Mouse (Mus musculus): Measurements from ENCODE around the gene Gstt1.
A peak's percentile ranks its signal among the peaks of the same experiment; 100 is the strongest.
"Not testable (repeated sequence)": the region's sequence is repeated elsewhere in the genome, so short reads cannot be mapped to it uniquely, and the experiment has no call there.

Gstt1 gene

GRCm38 (mm10) chr10:75798176-75798696, at the start of gene Gstt1:
Gene Gstt1 (minus strand): TSS chr10:75798584.
- peak; percentile 64 for DNase-seq (ENCODE audit: low spot score)

- DNase-seq (ENCODE audit: low spot score): no peak
Measured at GRCm38 (mm10) chr10:75845306-75845930, 47.0 kb upstream of the Gstt1 start.

- no peak for DNase-seq (ENCODE audit: low spot score)
Measured at GRCm38 (mm10) chr10:75844800-75845199, 46.4 kb upstream of the Gstt1 start.

GRCm38 (mm10) chr10:75843898-75844297, 45.5 kb upstream of the Gstt1 start:
- not testable (repeated sequence) for DNase-seq (ENCODE audit: low spot score)

- DNase-seq (ENCODE audit: low spot score): no peak
Measured at GRCm38 (mm10) chr10:75839092-75839491, 40.7 kb upstream of the Gstt1 start.

GRCm38 (mm10) chr10:75837248-75837759, 38.9 kb upstream of the Gstt1 start, which contains the start of gene Gstt2:
Gene Gstt2 (minus strand): TSS chr10:75837424.
- peak; percentile 98 for DNase-seq (ENCODE audit: low spot score)

- DNase-seq (ENCODE audit: low spot score): peak; percentile 36
Measured at GRCm38 (mm10) chr10:75835761-75836531, 37.6 kb upstream of the Gstt1 start.

GRCm38 (mm10) chr10:75835307-75835706, 36.9 kb upstream of the Gstt1 start:
- peak; percentile 67 for DNase-seq (ENCODE audit: low spot score)

- no peak for DNase-seq (ENCODE audit: low spot score)
Measured at GRCm38 (mm10) chr10:75834721-75835120, 36.3 kb upstream of the Gstt1 start.

- DNase-seq (ENCODE audit: low spot score): peak; percentile 86
Measured at GRCm38 (mm10) chr10:75834250-75834649, 35.9 kb upstream of the Gstt1 start.

- DNase-seq (ENCODE audit: low spot score): peak; percentile 13
Measured at GRCm38 (mm10) chr10:75833456-75834080, 35.2 kb upstream of the Gstt1 start.

- peak; percentile 50 for DNase-seq (ENCODE audit: low spot score)
Measured at GRCm38 (mm10) chr10:75832272-75832895, 34.0 kb upstream of the Gstt1 start.

GRCm38 (mm10) chr10:75830275-75830670, 31.9 kb upstream of the Gstt1 start:
- no peak for DNase-seq (ENCODE audit: low spot score)

GRCm38 (mm10) chr10:75829529-75830274, 31.3 kb upstream of the Gstt1 start:
- DNase-seq (ENCODE audit: low spot score): no peak

GRCm38 (mm10) chr10:75828500-75828931, 30.1 kb upstream of the Gstt1 start:
- DNase-seq (ENCODE audit: low spot score): no peak

- DNase-seq (ENCODE audit: low spot score): no peak
Measured at GRCm38 (mm10) chr10:75827668-75828360, 29.4 kb upstream of the Gstt1 start.

- DNase-seq (ENCODE audit: low spot score): no peak
Measured at GRCm38 (mm10) chr10:75824530-75824929, 26.1 kb upstream of the Gstt1 start.

- DNase-seq (ENCODE audit: low spot score): no peak
Measured at GRCm38 (mm10) chr10:75823782-75824181, 25.4 kb upstream of the Gstt1 start.

GRCm38 (mm10) chr10:75822443-75822842, 24.1 kb upstream of the Gstt1 start, which contains the start of gene Gstt4:
Gene Gstt4 (minus strand): TSS chr10:75822543.
- no peak for DNase-seq (ENCODE audit: low spot score)

GRCm38 (mm10) chr10:75819882-75820281, 21.5 kb upstream of the Gstt1 start:
- DNase-seq (ENCODE audit: low spot score): no peak

Measured in embryo, embryonic 10.5 days (tissue).